Mouse (Mus musculus) liver, embryonic 11.5 days (tissue): ENCODE results near the gene Rplp2. TPM values are rescaled to one million over a fixed set of nuclear protein-coding genes. Genes with fewer than 3 reads are reported as not detected.

ENCODE experiments used
- ATAC-seq: fragments of 200-750 bp; cut with Nextera tagmentation; replicated peaks from 2 replicates; pipeline ENCODE4 v1.8.0; 2017; ENCODE audit warnings: moderate number of reproducible peaks, mild to moderate bottlenecking, moderate TSS enrichment, moderate library complexity; ENCODE audit not compliant: low FRiP score
- DNase-seq: peaks from one replicate; pipeline ENCODE4 v3.0.0-alpha.2; 2017; ENCODE audit warnings: low spot score
- H3K27ac ChIP-seq: fragments of 300-500 bp; sonication (generic); 2 replicates; pipeline ENCODE4 v1.5.1; 2014; ENCODE audit warnings: mild to moderate bottlenecking, low read depth, low read length, control low read depth
- H3K27me3 ChIP-seq: fragments of 300-500 bp; sonication (generic); replicated peaks from 2 replicates; pipeline ENCODE4 v1.6.1; 2014; ENCODE audit warnings: low read length, mixed read lengths; ENCODE audit not compliant: control insufficient read depth, insufficient read depth
- H3K36me3 ChIP-seq: fragments of 300-500 bp; sonication (generic); 2 replicates; pipeline ENCODE4 v1.6.1; 2014; ENCODE audit warnings: mild to moderate bottlenecking, low read length, moderate library complexity, mixed read lengths; ENCODE audit not compliant: control insufficient read depth, insufficient read depth
- H3K4me1 ChIP-seq: fragments of 300-500 bp; sonication (generic); replicated peaks from 2 replicates; pipeline ENCODE4 v1.6.1; 2014; ENCODE audit warnings: low read length, mixed read lengths; ENCODE audit not compliant: control insufficient read depth, insufficient read depth
- H3K4me2 ChIP-seq: fragments of 300-500 bp; sonication (generic); 2 replicates; pipeline ENCODE4 v1.6.1; 2014; ENCODE audit warnings: mild to moderate bottlenecking, control low read depth, moderate library complexity
- H3K4me3 ChIP-seq: fragments of 300-500 bp; sonication (generic); 2 replicates; pipeline ENCODE4 v1.5.1; 2014; ENCODE audit warnings: low read depth, low read length, control low read depth
- H3K9ac ChIP-seq: fragments of 300-500 bp; sonication (generic); 2 replicates; pipeline ENCODE4 v1.6.1; 2014; ENCODE audit warnings: low read depth, low read length, control low read depth
- H3K9me3 ChIP-seq: fragments of 300-500 bp; sonication (generic); 2 replicates; pipeline ENCODE4 v1.6.1; 2016; ENCODE audit warnings: low read length, inconsistent platforms, mixed read lengths; ENCODE audit not compliant: control insufficient read depth
- WGBS: fragments of 180-500 bp; shearing (Covaris S2); extraction: QIAGEN DNeasy Blood & Tissue Kit; methylation state at CpG from one replicate; pipeline ENCODE4 v1.1.7; 2014; 5-methylcytosine and 5-hydroxymethylcytosine counted together
- polyA plus RNA-seq: library from polyadenylated mRNA; unstranded; fragments of >200 nt; fragmentation: Nextera tagmentation; extraction: Ambion mirVana; gene quantifications from 2 replicates; pipeline ENCODE4 v1.2.1, GENCODE M21; 2014

The Rplp2 gene
- polyA plus RNA-seq, 1 experiment from 2014 or later = 1,836 TPM

DNA sequence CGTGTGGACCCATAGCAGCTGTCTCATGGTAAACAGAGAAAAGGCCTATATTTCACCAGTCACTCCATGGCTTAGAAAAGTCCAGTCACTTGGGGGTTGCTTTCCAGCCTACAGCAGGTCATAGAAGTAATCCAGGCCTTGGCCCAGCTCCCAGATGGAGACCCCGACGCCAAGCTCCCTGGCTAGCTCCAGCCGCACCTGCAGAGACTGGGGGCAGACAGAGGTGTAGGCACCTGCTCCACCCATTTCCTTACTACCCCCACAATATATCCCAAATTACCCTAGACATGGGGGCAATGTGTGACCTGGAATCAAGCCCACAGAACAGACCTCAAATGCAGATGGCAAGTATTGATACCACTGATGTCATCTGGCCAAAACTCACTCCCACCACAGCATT is 48.8 kb downstream of the Rplp2 start:
- 88% methylated on average over 4 of the region's 4 CpGs for WGBS
- H3K9ac ChIP-seq = no peak overlapping the region
- H3K36me3 ChIP-seq = peaks cover 6% of the 10 kb centered on the region
- no peak overlapping the region for H3K27ac ChIP-seq
- no peaks in the 10 kb centered on the region for H3K9me3 ChIP-seq
- H3K27me3 ChIP-seq = no peaks in the 10 kb centered on the region
- no peak overlapping the region for H3K4me2 ChIP-seq
- H3K4me1 ChIP-seq = 0 out of 2 replicates have a peak, but pooled peaks cover 3% of the 10 kb centered on the region
- no peak overlapping the region for H3K4me3 ChIP-seq
- DNase-seq (no peak), ATAC-seq (no peak)

DNA sequence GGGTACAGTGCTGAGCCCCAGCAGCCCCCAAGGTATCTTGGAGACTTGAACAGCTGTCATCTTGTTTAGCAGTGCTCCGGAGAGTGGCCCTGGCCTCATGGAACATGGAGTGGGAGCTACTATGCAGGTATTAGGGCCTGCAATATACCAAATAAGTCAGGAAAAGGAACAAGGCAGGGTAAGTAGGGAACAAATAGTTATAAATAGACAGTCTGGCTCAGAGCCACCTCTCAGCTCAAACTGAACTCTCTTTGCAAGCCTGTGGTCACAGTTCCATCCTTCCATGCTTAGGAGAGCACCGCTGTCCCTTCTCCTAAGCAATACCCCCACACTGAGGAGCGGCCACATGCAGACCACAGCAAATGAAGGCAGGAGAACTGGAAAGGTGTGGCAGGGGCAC is 50.4 kb downstream of the Rplp2 start:
- WGBS = 91% methylated on average over 3 of the region's 3 CpGs
- Histone ChIP-seq H3K9me3 (no peaks in the 10 kb centered on the region), H3K27me3 (no peaks in the 10 kb centered on the region), H3K27ac (no peak overlapping the region), H3K4me2 (no peak overlapping the region), H3K9ac (no peak overlapping the region), H3K4me3 (no peak overlapping the region), H3K36me3 (peaks cover 7% of the 10 kb centered on the region), H3K4me1 (no peaks in the 10 kb centered on the region)
- ATAC-seq (no peak), DNase-seq (no peak)

Other genes starting within 250 kb of the Rplp2 start
- 1.8 and 2.6 TPM in 2 replicates for gene Lmntd2, start 233.3 kb upstream of the Rplp2 start, polyA plus RNA-seq
- gene Rassf7, start 231.5 kb upstream of the Rplp2 start, polyA plus RNA-seq = 35.1 TPM in 2 replicates
- 70.9 and 81.0 TPM in 2 replicates for gene Phrf1, start 218.6 kb upstream of the Rplp2 start, polyA plus RNA-seq
- gene Irf7, start 180.9 kb upstream of the Rplp2 start, polyA plus RNA-seq = 4.0 and 4.1 TPM in 2 replicates
- 0.44 and 0.53 TPM in 2 replicates for gene Cdhr5, start 170.6 kb upstream of the Rplp2 start, polyA plus RNA-seq
- gene Sct, start 168.2 kb upstream of the Rplp2 start, polyA plus RNA-seq = 1.2 and 1.6 TPM in 2 replicates
- 0.16 and 0.17 TPM in 2 replicates for gene Drd4, start 155.4 kb upstream of the Rplp2 start, polyA plus RNA-seq
- 48.6 and 54.0 TPM in 2 replicates for gene Deaf1, start 119.7 kb upstream of the Rplp2 start, polyA plus RNA-seq
- gene Tmem80, start 119.6 kb upstream of the Rplp2 start, polyA plus RNA-seq = 22.2 and 27.4 TPM in 2 replicates
- 5.4 and 7.7 TPM in 2 replicates for gene Eps8l2, start 108.5 kb upstream of the Rplp2 start, polyA plus RNA-seq
- 442 and 472 TPM in 2 replicates for gene Taldo1, start 55.2 kb upstream of the Rplp2 start, polyA plus RNA-seq
- gene Gatd1, start 33.2 kb upstream of the Rplp2 start, polyA plus RNA-seq = 35.0 and 41.6 TPM in 2 replicates
- 0.16 and 0.27 TPM in 2 replicates for gene Cend1, start 17.9 kb upstream of the Rplp2 start, polyA plus RNA-seq
- gene Slc25a22, start 9.5 kb upstream of the Rplp2 start, polyA plus RNA-seq = 36.9 and 39.4 TPM in 2 replicates
- 22.5 and 22.7 TPM in 2 replicates for gene Pidd1, start 3.3 kb upstream of the Rplp2 start, polyA plus RNA-seq
- 23.4 and 23.7 TPM in 2 replicates for gene Pnpla2, start 7.8 kb downstream of the Rplp2 start, polyA plus RNA-seq
- 4.3 and 7.2 TPM in 2 replicates for gene Cracr2b, start 13.7 kb downstream of the Rplp2 start, polyA plus RNA-seq
- 20.6 and 22.3 TPM in 2 replicates for gene Cd151, start 20.0 kb downstream of the Rplp2 start, polyA plus RNA-seq
- 95.3 and 104 TPM in 2 replicates for gene Polr2l, start 27.8 kb downstream of the Rplp2 start, polyA plus RNA-seq
- 77.9 and 78.2 TPM in 2 replicates for gene Tspan4, start 27.9 kb downstream of the Rplp2 start, polyA plus RNA-seq
- gene Chid1, start 92.5 kb downstream of the Rplp2 start, polyA plus RNA-seq = 39.2 and 48.1 TPM in 2 replicates
- 94.4 and 102 TPM in 2 replicates for gene Ap2a2, start 114.8 kb downstream of the Rplp2 start, polyA plus RNA-seq
- 2.4 and 2.6 TPM in 2 replicates for gene Muc6, start 207.9 kb downstream of the Rplp2 start, polyA plus RNA-seq
- 0.21 and 0.22 TPM in 2 replicates for gene Muc2, start 243.0 kb downstream of the Rplp2 start, polyA plus RNA-seq